Mouse (Mus musculus): ENCODE data around the gene Cela3a.
"Not testable (repeated sequence)": the region's sequence is repeated elsewhere in the genome, so short reads cannot be mapped to it uniquely, and the experiment has no call there.

The Cela3a gene

GRCm38 (mm10) chr4:137409691-137410090, at the start of gene Cela3a:
Cela3a (minus strand) TSS chr4:137409791.
- DNase-seq = no peak

- DNase-seq = no peak
These were observed 49.3 kb upstream of the Cela3a start for GRCm38 (mm10) chr4:137458861-137459260.

GRCm38 (mm10) chr4:137458310-137458709, 48.7 kb upstream of the Cela3a start:
- DNase-seq = no peak

- no peak for DNase-seq
These were observed 47.7 kb upstream of the Cela3a start for GRCm38 (mm10) chr4:137457292-137457691.

GRCm38 (mm10) chr4:137456581-137456980, 47.0 kb upstream of the Cela3a start:
- no peak for DNase-seq

GRCm38 (mm10) chr4:137454582-137454981, 45.0 kb upstream of the Cela3a start:
- DNase-seq = no peak

- DNase-seq = no peak
These were observed 43.7 kb upstream of the Cela3a start, which contains the start of gene 1700013G24Rik for GRCm38 (mm10) chr4:137453234-137453767. 1700013G24Rik (plus strand) TSS chr4:137453284.

GRCm38 (mm10) chr4:137452190-137452589, 42.6 kb upstream of the Cela3a start:
- DNase-seq = no peak

- DNase-seq = no peak
These were observed 40.1 kb upstream of the Cela3a start for GRCm38 (mm10) chr4:137449715-137450114.

GRCm38 (mm10) chr4:137449132-137449531, 39.5 kb upstream of the Cela3a start:
- no peak for DNase-seq

GRCm38 (mm10) chr4:137448641-137449040, 39.0 kb upstream of the Cela3a start:
- DNase-seq = no peak

- DNase-seq = peak; percentile 43 to 46
These were observed 38.6 kb upstream of the Cela3a start for GRCm38 (mm10) chr4:137448197-137448596.

GRCm38 (mm10) chr4:137447363-137448196, 38.0 kb upstream of the Cela3a start:
- DNase-seq = no peak

GRCm38 (mm10) chr4:137445881-137446280, 36.3 kb upstream of the Cela3a start:
- no peak for DNase-seq

- peak; percentile 83 to 90 for DNase-seq
These were observed 34.0 kb upstream of the Cela3a start for GRCm38 (mm10) chr4:137443625-137444024.

GRCm38 (mm10) chr4:137441332-137441731, 31.7 kb upstream of the Cela3a start:
- DNase-seq = no peak

GRCm38 (mm10) chr4:137438842-137439241, 29.3 kb upstream of the Cela3a start:
- DNase-seq = no peak

- DNase-seq = no peak
These were observed 27.5 kb upstream of the Cela3a start for GRCm38 (mm10) chr4:137436979-137437669.

GRCm38 (mm10) chr4:137432700-137433550, 23.3 kb upstream of the Cela3a start:
- DNase-seq = not testable (repeated sequence)

- no peak for DNase-seq
These were observed 20.9 kb upstream of the Cela3a start, which contains the start of gene Cela3b for GRCm38 (mm10) chr4:137430502-137430901. Cela3b (minus strand) TSS chr4:137430540.

GRCm38 (mm10) chr4:137417712-137418564, 8.3 kb upstream of the Cela3a start:
- DNase-seq = no peak

- DNase-seq = no peak
These were observed 5.3 kb upstream of the Cela3a start for GRCm38 (mm10) chr4:137414936-137415335.
